Mouse (Mus musculus): ENCODE measurements around the gene Cirbp. TPM values are rescaled to one million over a fixed set of nuclear protein-coding genes. Genes with fewer than 3 reads are reported as not detected.

Cirbp gene
- polyA plus RNA-seq, 1 experiment from 2014 or later: 83.4 TPM

GRCm38 (mm10) chr10:80167460-80168037 lies 1.8 kb downstream of the Cirbp start:
- Histone ChIP-seq H3K4me2 (ENCODE audit: low read depth, low read length) (peak overlapping the region; percentile 91), H3K4me3 (ENCODE audit: low read length) (peak overlapping the region; percentile 86), H3K9ac (ENCODE audit: low read length) (peak overlapping the region; percentile 98), H3K27ac (ENCODE audit: low read length) (peak overlapping the region; percentile 99), H3K9me3 (ENCODE audit: control insufficient read depth, low read length) (no peaks in the 10 kb centered on the region), H3K36me3 (ENCODE audit: control insufficient read depth, insufficient read depth, low read length) (peaks cover 23% of the 10 kb centered on the region), H3K4me1 (replicated peaks; ENCODE audit: control insufficient read depth, insufficient read depth, low read length) (peaks cover 54% of the 10 kb centered on the region), H3K27me3 (ENCODE audit: control insufficient read depth, insufficient read depth, low read depth, low read length) (no peaks in the 10 kb centered on the region)
- WGBS: 0% methylated on average over 53 of the region's 55 CpGs
- peak; percentile 93 for ATAC-seq (ENCODE audit: low read depth)

GRCm38 (mm10) chr10:80168038-80168661 lies 2.4 kb downstream of the Cirbp start:
- peak overlapping the region; percentile 98 for H3K9ac ChIP-seq (ENCODE audit: low read length)
- no peaks in the 10 kb centered on the region for H3K9me3 ChIP-seq (ENCODE audit: control insufficient read depth, low read length)
- ATAC-seq (ENCODE audit: low read depth): peak; percentile 59
- peak overlapping the region; percentile 91 for H3K4me2 ChIP-seq (ENCODE audit: low read depth, low read length)
- H3K36me3 ChIP-seq (ENCODE audit: control insufficient read depth, insufficient read depth, low read length): peaks cover 23% of the 10 kb centered on the region
- peaks cover 48% of the 10 kb centered on the region for H3K4me1 ChIP-seq (replicated peaks; ENCODE audit: control insufficient read depth, insufficient read depth, low read length)
- no peaks in the 10 kb centered on the region for H3K27me3 ChIP-seq (ENCODE audit: control insufficient read depth, insufficient read depth, low read depth, low read length)
- under 1% methylated on average over 44 of the region's 48 CpGs for WGBS
- H3K27ac ChIP-seq (ENCODE audit: low read length): peak overlapping the region; percentile 99
- peak overlapping the region; percentile 86 for H3K4me3 ChIP-seq (ENCODE audit: low read length)

- Histone ChIP-seq H3K4me1 (replicated peaks; ENCODE audit: control insufficient read depth, insufficient read depth, low read length) (peaks cover 43% of the 10 kb centered on the region), H3K4me3 (ENCODE audit: low read length) (peak overlapping the region; percentile 86), H3K27ac (ENCODE audit: low read length) (peak overlapping the region; percentile 99), H3K4me2 (ENCODE audit: low read depth, low read length) (peak overlapping the region; percentile 91), H3K9ac (ENCODE audit: low read length) (peak overlapping the region; percentile 98), H3K36me3 (ENCODE audit: control insufficient read depth, insufficient read depth, low read length) (peaks cover 23% of the 10 kb centered on the region), H3K9me3 (ENCODE audit: control insufficient read depth, low read length) (no peaks in the 10 kb centered on the region), H3K27me3 (ENCODE audit: control insufficient read depth, insufficient read depth, low read depth, low read length) (no peaks in the 10 kb centered on the region)
- 40% methylated on average over 1 of the region's 1 CpGs for WGBS
- ATAC-seq (ENCODE audit: low read depth): no peak
These were observed 3.3 kb downstream of the Cirbp start for GRCm38 (mm10) chr10:80169070-80169469.

- H3K4me2 ChIP-seq (ENCODE audit: low read depth, low read length): no peak overlapping the region
These were observed 3.9 kb downstream of the Cirbp start for GRCm38 (mm10) chr10:80169651-80170050.

GRCm38 (mm10) chr10:80170052-80170451 lies 4.3 kb downstream of the Cirbp start:
- H3K36me3 ChIP-seq (ENCODE audit: control insufficient read depth, insufficient read depth, low read length): peaks cover 23% of the 10 kb centered on the region
- H3K9me3 ChIP-seq (ENCODE audit: control insufficient read depth, low read length): no peaks in the 10 kb centered on the region
- 92% methylated on average over 16 of the region's 16 CpGs for WGBS
- no peak for ATAC-seq (ENCODE audit: low read depth)
- H3K9ac ChIP-seq (ENCODE audit: low read length): no peak overlapping the region
- H3K4me1 ChIP-seq (replicated peaks; ENCODE audit: control insufficient read depth, insufficient read depth, low read length): peaks cover 35% of the 10 kb centered on the region
- H3K4me2 ChIP-seq (ENCODE audit: low read depth, low read length): no peak overlapping the region
- H3K27me3 ChIP-seq (ENCODE audit: control insufficient read depth, insufficient read depth, low read depth, low read length): no peaks in the 10 kb centered on the region
- no peak overlapping the region for H3K4me3 ChIP-seq (ENCODE audit: low read length)
- no peak overlapping the region for H3K27ac ChIP-seq (ENCODE audit: low read length)

More at GRCm38 (mm10) chr10:80169651-80170050, 3.9 kb downstream of the Cirbp start:
- 85% methylated on average over 7 of the region's 7 CpGs for WGBS
- Histone ChIP-seq H3K36me3 (ENCODE audit: control insufficient read depth, insufficient read depth, low read length) (peaks cover 23% of the 10 kb centered on the region), H3K27ac (ENCODE audit: low read length) (no peak overlapping the region), H3K4me1 (replicated peaks; ENCODE audit: control insufficient read depth, insufficient read depth, low read length) (peaks cover 37% of the 10 kb centered on the region), H3K27me3 (ENCODE audit: control insufficient read depth, insufficient read depth, low read depth, low read length) (no peaks in the 10 kb centered on the region), H3K9me3 (ENCODE audit: control insufficient read depth, low read length) (no peaks in the 10 kb centered on the region), H3K9ac (ENCODE audit: low read length) (0 out of 2 replicates have a peak overlapping the region, but pooled peaks have one; percentile 43), H3K4me3 (ENCODE audit: low read length) (no peak overlapping the region)
- ATAC-seq (ENCODE audit: low read depth): no peak

GRCm38 (mm10) chr10:80170601-80171021 lies 4.8 kb downstream of the Cirbp start:
- WGBS: 92% methylated on average over 19 of the region's 19 CpGs
- H3K27me3 ChIP-seq (ENCODE audit: control insufficient read depth, insufficient read depth, low read depth, low read length): no peaks in the 10 kb centered on the region
- no peaks in the 10 kb centered on the region for H3K9me3 ChIP-seq (ENCODE audit: control insufficient read depth, low read length)
- peaks cover 23% of the 10 kb centered on the region for H3K36me3 ChIP-seq (ENCODE audit: control insufficient read depth, insufficient read depth, low read length)
- no peak overlapping the region for H3K4me2 ChIP-seq (ENCODE audit: low read depth, low read length)
- no peak for ATAC-seq (ENCODE audit: low read depth)
- no peak overlapping the region for H3K27ac ChIP-seq (ENCODE audit: low read length)
- H3K9ac ChIP-seq (ENCODE audit: low read length): no peak overlapping the region
- no peak overlapping the region for H3K4me3 ChIP-seq (ENCODE audit: low read length)
- peaks cover 30% of the 10 kb centered on the region for H3K4me1 ChIP-seq (replicated peaks; ENCODE audit: control insufficient read depth, insufficient read depth, low read length)

GRCm38 (mm10) chr10:80171252-80171651 lies 5.5 kb downstream of the Cirbp start:
- no peak overlapping the region for H3K4me3 ChIP-seq (ENCODE audit: low read length)
- H3K4me1 ChIP-seq (replicated peaks; ENCODE audit: control insufficient read depth, insufficient read depth, low read length): peaks cover 27% of the 10 kb centered on the region
- H3K9me3 ChIP-seq (ENCODE audit: control insufficient read depth, low read length): no peaks in the 10 kb centered on the region
- 70% methylated on average over 15 of the region's 15 CpGs for WGBS
- H3K4me2 ChIP-seq (ENCODE audit: low read depth, low read length): no peak overlapping the region
- no peak overlapping the region for H3K9ac ChIP-seq (ENCODE audit: low read length)
- no peak for ATAC-seq (ENCODE audit: low read depth)
- H3K36me3 ChIP-seq (ENCODE audit: control insufficient read depth, insufficient read depth, low read length): peaks cover 23% of the 10 kb centered on the region
- H3K27ac ChIP-seq (ENCODE audit: low read length): no peak overlapping the region
- no peaks in the 10 kb centered on the region for H3K27me3 ChIP-seq (ENCODE audit: control insufficient read depth, insufficient read depth, low read depth, low read length)

- Histone ChIP-seq H3K27me3 (ENCODE audit: control insufficient read depth, insufficient read depth, low read depth, low read length) (no peaks in the 10 kb centered on the region), H3K9me3 (ENCODE audit: control insufficient read depth, low read length) (no peaks in the 10 kb centered on the region), H3K4me1 (replicated peaks; ENCODE audit: control insufficient read depth, insufficient read depth, low read length) (peaks cover 21% of the 10 kb centered on the region), H3K9ac (ENCODE audit: low read length) (peak overlapping the region; percentile 60; the same call in 1 of the 2 replicates), H3K4me2 (ENCODE audit: low read depth, low read length) (peak overlapping the region; percentile 53), H3K27ac (ENCODE audit: low read length) (peak overlapping the region; percentile 76), H3K36me3 (ENCODE audit: control insufficient read depth, insufficient read depth, low read length) (peaks cover 23% of the 10 kb centered on the region), H3K4me3 (ENCODE audit: low read length) (peak overlapping the region; percentile 53; the same call in 1 of the 2 replicates)
- ATAC-seq (ENCODE audit: low read depth): no peak
- WGBS: 83% methylated on average over 45 of the region's 45 CpGs
These were observed 6.2 kb downstream of the Cirbp start for GRCm38 (mm10) chr10:80171760-80172526.

Measured in lung, embryonic 16.5 days (tissue).